Mouse (Mus musculus) monocyte, adult 5-6 weeks (primary cell): Measurements from ENCODE around the gene 5730507C01Rik. TPM values are rescaled to one million over a fixed set of nuclear protein-coding genes. Genes with fewer than 3 reads are reported as not detected.
"Not testable (repeated sequence)": the region's sequence is repeated elsewhere in the genome, so short reads cannot be mapped to it uniquely, and the experiment has no call there.

Experiments used
- ATAC-seq: fragments of 153-309, 156-312 bp; replicated peaks from 2 replicates; pipeline ENCODE4 v1.8.0; 2017; ENCODE audit warnings: mild to moderate bottlenecking; ENCODE audit not compliant: low TSS enrichment, insufficient number of reproducible peaks, severe bottlenecking, poor library complexity, low FRiP score
- total RNA-seq: library from RNA; stranded (forward); fragments of 200-1000, 200-491, 200-594 nt; gene quantifications from 3 replicates; pipeline ENCODE4 v1.2.3, GENCODE M21; 2017

Gene 5730507C01Rik
- not detected in 3 replicates for total RNA-seq

DNA sequence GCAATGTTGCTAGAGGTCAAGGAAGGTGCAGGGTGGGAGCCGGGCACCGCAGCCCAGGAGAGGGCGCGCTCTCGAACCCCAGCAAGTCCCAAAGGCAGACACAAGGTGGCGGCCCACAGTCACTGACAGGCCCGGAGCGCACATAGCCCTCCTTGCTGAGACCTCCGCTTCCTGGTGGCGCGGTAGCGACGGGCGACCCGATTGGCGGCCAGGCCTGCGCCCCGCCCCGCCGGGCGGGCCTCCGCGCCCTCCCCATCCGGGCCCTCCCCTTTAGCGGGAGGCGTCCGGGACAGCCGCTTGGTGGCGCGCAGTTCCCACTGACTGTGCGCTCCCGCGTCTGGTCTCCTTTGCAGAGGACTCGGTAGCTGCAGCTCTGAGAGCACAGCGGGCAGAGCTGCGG, at the start of gene 5730507C01Rik:
Gene 5730507C01Rik (plus strand): TSS at position 340 of the 400 bp plus-strand sequence.
- ATAC-seq = no peak

- ATAC-seq = not testable (repeated sequence)
These were observed 306 bp downstream of the 5730507C01Rik start for GRCm38 (mm10) chr12:18514616-18515015.

DNA sequence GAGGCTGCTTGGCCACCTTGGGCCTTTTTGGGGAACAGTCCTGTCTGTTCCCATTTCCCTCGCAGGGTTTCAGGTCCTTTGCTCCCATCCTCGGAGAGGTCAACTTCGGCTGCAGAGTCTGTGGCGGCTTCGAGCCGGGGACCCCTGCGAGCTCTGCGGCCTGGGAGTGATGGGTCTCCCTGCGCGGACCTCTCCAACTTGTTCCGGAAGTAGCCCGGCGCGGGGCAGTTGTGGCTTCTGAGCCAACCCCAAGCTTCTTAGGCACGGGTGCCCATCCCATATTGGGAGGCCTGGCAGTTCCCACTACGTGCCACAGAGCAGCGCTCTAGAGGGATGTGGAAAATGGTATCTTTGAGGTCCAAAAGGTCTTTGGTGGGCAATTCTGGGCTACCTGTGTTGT, 767 bp downstream of the 5730507C01Rik start:
- not testable (repeated sequence) for ATAC-seq
